Mouse (Mus musculus) induced T-regulatory cell, adult 2 months (primary cell): ENCODE measurements around the gene Strada.
"Not testable (repeated sequence)": the region's sequence is repeated elsewhere in the genome, so short reads cannot be mapped to it uniquely, and the experiment has no call there.

Experiments
- DNase-seq: peaks from one replicate; pipeline ENCODE4 v3.0.0-alpha.2; 2012; ENCODE audit warnings: low read depth

Gene Strada

GRCm38 (mm10) chr11:106155761-106156160 lies 46.2 kb downstream of the Strada start:
- no peak for DNase-seq

- DNase-seq, result no peak
These were observed 47.2 kb downstream of the Strada start for GRCm38 (mm10) chr11:106154770-106155169.

- DNase-seq, result no peak
These were observed 47.9 kb downstream of the Strada start for GRCm38 (mm10) chr11:106154091-106154490.

- DNase-seq, result no peak
These were observed 49.8 kb downstream of the Strada start for GRCm38 (mm10) chr11:106152132-106152531.

- no peak for DNase-seq
These were observed 50.7 kb downstream of the Strada start for GRCm38 (mm10) chr11:106151219-106151618.

- peak; percentile 54 for DNase-seq
These were observed 67.1 kb downstream of the Strada start for GRCm38 (mm10) chr11:106134580-106135528.

- DNase-seq, result no peak
These were observed 69.5 kb downstream of the Strada start for GRCm38 (mm10) chr11:106132516-106132915.

GRCm38 (mm10) chr11:106129477-106129876 lies 72.5 kb downstream of the Strada start:
- DNase-seq, result no peak

GRCm38 (mm10) chr11:106126727-106127373 lies 75.1 kb downstream of the Strada start:
- DNase-seq, result not testable (repeated sequence)

GRCm38 (mm10) chr11:106125827-106126226 lies 76.1 kb downstream of the Strada start:
- DNase-seq, result peak; percentile 29

- DNase-seq, result no peak
These were observed 77.2 kb downstream of the Strada start for GRCm38 (mm10) chr11:106124784-106125183.

- peak; percentile 53 for DNase-seq
These were observed 79.2 kb downstream of the Strada start for GRCm38 (mm10) chr11:106122736-106123135.

GRCm38 (mm10) chr11:106122221-106122620 lies 79.7 kb downstream of the Strada start:
- DNase-seq, result peak; percentile 34
